Mouse (Mus musculus): ENCODE results near the gene Sufu.

DNA sequence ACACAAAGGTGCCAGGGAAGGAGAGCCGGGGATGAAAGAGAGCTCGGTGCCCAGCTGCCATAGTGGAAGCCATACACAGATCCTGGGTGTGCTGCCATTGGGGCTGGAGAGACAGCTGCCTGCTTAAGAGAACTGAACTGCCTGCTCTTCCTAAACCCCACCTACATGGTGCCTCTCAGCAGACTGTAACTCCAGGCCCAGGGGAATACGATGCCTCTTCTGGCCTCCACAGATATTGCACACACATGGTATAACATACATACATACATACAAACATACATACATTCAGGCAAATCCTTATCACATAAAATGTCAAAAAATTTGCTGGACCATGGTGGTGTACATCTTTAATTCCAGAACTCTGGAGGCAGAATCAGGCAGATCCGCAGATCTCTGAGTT is 66.8 kb downstream of the Sufu start:
- TF ChIP-seq CTCF (IDR thresholded peaks at IDR 0.05; ENCODE audit: borderline replicate concordance, insufficient read depth, low read depth, low read length) (no peak), POLR2A (IDR thresholded peaks at IDR 0.05; ENCODE audit: borderline replicate concordance, insufficient read depth, low read length) (no peak)

All from cerebellum, adult 2 months (tissue).